Mouse (Mus musculus): Measurements from ENCODE around the gene Adat1. TPM values are rescaled to one million over a fixed set of nuclear protein-coding genes. Genes with fewer than 3 reads are reported as not detected.

The Adat1 gene
- 8.6 and 10.8 TPM in 2 replicates for polyA plus RNA-seq (2014; fragmentation: Nextera tagmentation; extraction: Ambion mirVana)

DNA sequence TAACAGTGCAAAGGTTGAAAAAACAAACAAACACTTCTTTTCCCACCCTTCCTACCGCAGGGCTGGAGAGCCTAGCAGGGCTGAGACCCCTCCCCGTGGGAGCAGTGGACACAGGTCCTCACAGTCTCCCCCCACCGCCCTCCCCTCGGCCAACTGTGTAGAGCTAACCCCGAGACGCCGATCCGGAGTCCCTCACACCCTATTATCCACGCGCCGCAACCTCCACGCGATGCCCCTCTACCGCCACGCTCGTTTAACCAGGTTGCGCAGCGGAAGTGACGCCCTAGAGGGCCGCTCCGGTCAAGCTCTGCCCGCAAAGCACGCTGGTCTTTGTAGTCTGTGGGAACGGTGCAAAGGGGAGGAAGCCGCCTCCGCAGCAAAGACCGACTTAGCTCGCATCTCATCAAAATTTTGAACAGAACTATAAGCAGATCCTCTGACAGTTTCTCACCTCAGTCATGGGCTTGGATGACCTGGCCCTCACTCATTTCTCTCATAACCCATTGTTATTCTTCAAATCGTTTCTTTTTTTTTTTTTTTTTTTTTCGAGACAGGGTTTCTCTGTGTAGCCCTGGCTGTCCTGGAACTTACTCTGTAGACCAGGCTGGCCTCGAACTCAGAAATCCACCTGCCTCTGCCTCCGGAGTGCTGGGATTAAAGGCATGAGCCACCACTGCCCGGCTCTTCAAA lies at the start of gene Adat1:
Adat1 (minus strand) TSS at position 290 of the 690 bp plus-strand sequence.
- H3K9me3 ChIP-seq (ENCODE audit: control insufficient read depth, low read length): no peaks in the 10 kb centered on the region
- H3K27me3 ChIP-seq (ENCODE audit: control insufficient read depth, insufficient read depth, low read length): no peaks in the 10 kb centered on the region
- H3K36me3 ChIP-seq (ENCODE audit: control insufficient read depth, insufficient read depth, low read length): peaks cover 53% of the 10 kb centered on the region
- no peak within 1 kb of the TSS for H3K27ac ChIP-seq (ENCODE audit: low read depth, low read length)
- H3K9ac ChIP-seq (ENCODE audit: low read depth, low read length): peak within 1 kb of the TSS; percentile 78
- H3K4me2 ChIP-seq (replicated peaks; ENCODE audit: low read depth, low read length): peak within 1 kb of the TSS; percentile 66
- H3K4me1 ChIP-seq (ENCODE audit: control insufficient read depth, insufficient read depth, low read length): peaks cover 12% of the 10 kb centered on the region; the same call in 1 of the 2 replicates
- H3K4me3 ChIP-seq (ENCODE audit: low read length): peak within 1 kb of the TSS; percentile 85
- peak; percentile 95 for ATAC-seq (ENCODE audit: low FRiP score, low TSS enrichment)
- WGBS: 5% methylated on average over 33 of the region's 33 CpGs

DNA sequence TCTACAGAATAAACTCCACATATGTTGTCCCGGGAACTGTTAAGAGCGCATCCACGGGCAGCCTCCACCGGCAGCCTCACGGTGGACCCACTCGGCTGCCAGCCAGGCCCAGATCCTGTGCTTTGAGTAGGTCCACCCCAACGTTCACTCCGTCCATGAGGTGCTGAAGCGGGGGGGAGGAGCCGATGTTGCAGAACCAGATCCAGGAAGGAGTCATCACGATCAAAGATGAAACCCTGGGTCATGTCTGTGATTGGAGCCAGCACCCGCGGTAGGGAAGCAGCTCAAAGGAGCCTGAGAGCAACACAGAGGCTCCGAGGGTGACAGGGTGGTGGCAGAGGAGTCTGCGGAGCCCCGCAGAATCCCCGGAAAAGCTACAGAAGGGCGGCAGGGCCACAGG lies 45.4 kb upstream of the Adat1 start:
- Histone ChIP-seq H3K27me3 (ENCODE audit: control insufficient read depth, insufficient read depth, low read length) (no peaks in the 10 kb centered on the region), H3K9ac (ENCODE audit: low read depth, low read length) (no peak overlapping the region), H3K4me2 (replicated peaks; ENCODE audit: low read depth, low read length) (no peak overlapping the region), H3K4me1 (ENCODE audit: control insufficient read depth, insufficient read depth, low read length) (no peaks in the 10 kb centered on the region), H3K27ac (ENCODE audit: low read depth, low read length) (no peak overlapping the region), H3K9me3 (ENCODE audit: control insufficient read depth, low read length) (no peaks in the 10 kb centered on the region), H3K4me3 (ENCODE audit: low read length) (no peak overlapping the region), H3K36me3 (ENCODE audit: control insufficient read depth, insufficient read depth, low read length) (no peaks in the 10 kb centered on the region)
- no peak for ATAC-seq (ENCODE audit: low FRiP score, low TSS enrichment)
- 81% methylated on average over 18 of the region's 18 CpGs for WGBS

- H3K36me3 ChIP-seq (ENCODE audit: control insufficient read depth, insufficient read depth, low read length): no peaks in the 10 kb centered on the region
- no peak overlapping the region for H3K27ac ChIP-seq (ENCODE audit: low read depth, low read length)
- 7% methylated on average over 8 of the region's 8 CpGs for WGBS
- H3K4me1 ChIP-seq (ENCODE audit: control insufficient read depth, insufficient read depth, low read length): no peaks in the 10 kb centered on the region
- no peaks in the 10 kb centered on the region for H3K9me3 ChIP-seq (ENCODE audit: control insufficient read depth, low read length)
- H3K4me3 ChIP-seq (ENCODE audit: low read length): no peak overlapping the region
- H3K9ac ChIP-seq (ENCODE audit: low read depth, low read length): no peak overlapping the region
- H3K4me2 ChIP-seq (replicated peaks; ENCODE audit: low read depth, low read length): no peak overlapping the region
- peak; percentile 81 for ATAC-seq (ENCODE audit: low FRiP score, low TSS enrichment)
- no peaks in the 10 kb centered on the region for H3K27me3 ChIP-seq (ENCODE audit: control insufficient read depth, insufficient read depth, low read length)
Measured at GRCm38 (mm10) chr8:112034603-112035002, 42.5 kb upstream of the Adat1 start.

DNA sequence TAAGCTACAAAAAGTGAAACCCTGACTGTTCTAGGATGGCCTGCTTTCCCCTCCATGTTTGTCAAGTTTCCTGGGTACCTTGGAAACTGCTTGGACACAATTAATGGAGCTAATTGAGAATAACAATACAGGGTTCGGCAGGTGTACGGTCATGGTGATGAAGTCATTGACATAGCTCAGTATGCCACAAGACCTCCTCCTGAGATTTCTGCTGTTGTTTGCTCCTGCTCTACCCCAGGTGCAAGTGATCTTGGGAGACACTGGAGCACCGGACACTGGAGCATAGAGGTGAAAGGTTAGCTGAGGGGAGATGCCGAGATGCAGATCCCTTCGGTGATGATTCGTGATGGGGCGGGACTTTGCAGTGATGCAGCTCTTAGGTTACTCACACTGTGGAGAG lies 41.0 kb upstream of the Adat1 start:
- Histone ChIP-seq H3K27me3 (ENCODE audit: control insufficient read depth, insufficient read depth, low read length) (no peaks in the 10 kb centered on the region), H3K36me3 (ENCODE audit: control insufficient read depth, insufficient read depth, low read length) (no peaks in the 10 kb centered on the region), H3K4me3 (ENCODE audit: low read length) (no peak overlapping the region), H3K9ac (ENCODE audit: low read depth, low read length) (no peak overlapping the region), H3K9me3 (ENCODE audit: control insufficient read depth, low read length) (no peaks in the 10 kb centered on the region), H3K27ac (ENCODE audit: low read depth, low read length) (no peak overlapping the region), H3K4me2 (replicated peaks; ENCODE audit: low read depth, low read length) (no peak overlapping the region), H3K4me1 (ENCODE audit: control insufficient read depth, insufficient read depth, low read length) (no peaks in the 10 kb centered on the region)
- 52% methylated on average over 7 of the region's 7 CpGs for WGBS
- ATAC-seq (ENCODE audit: low FRiP score, low TSS enrichment): no peak

GRCm38 (mm10) chr8:112030663-112031062 lies 38.6 kb upstream of the Adat1 start:
- Histone ChIP-seq H3K4me2 (replicated peaks; ENCODE audit: low read depth, low read length) (no peak overlapping the region), H3K27me3 (ENCODE audit: control insufficient read depth, insufficient read depth, low read length) (no peaks in the 10 kb centered on the region), H3K4me1 (ENCODE audit: control insufficient read depth, insufficient read depth, low read length) (no peaks in the 10 kb centered on the region), H3K27ac (ENCODE audit: low read depth, low read length) (no peak overlapping the region), H3K4me3 (ENCODE audit: low read length) (no peak overlapping the region), H3K9me3 (ENCODE audit: control insufficient read depth, low read length) (no peaks in the 10 kb centered on the region), H3K36me3 (ENCODE audit: control insufficient read depth, insufficient read depth, low read length) (no peaks in the 10 kb centered on the region), H3K9ac (ENCODE audit: low read depth, low read length) (no peak overlapping the region)
- WGBS: 70% methylated on average over 6 of the region's 6 CpGs
- ATAC-seq (ENCODE audit: low FRiP score, low TSS enrichment): no peak

DNA sequence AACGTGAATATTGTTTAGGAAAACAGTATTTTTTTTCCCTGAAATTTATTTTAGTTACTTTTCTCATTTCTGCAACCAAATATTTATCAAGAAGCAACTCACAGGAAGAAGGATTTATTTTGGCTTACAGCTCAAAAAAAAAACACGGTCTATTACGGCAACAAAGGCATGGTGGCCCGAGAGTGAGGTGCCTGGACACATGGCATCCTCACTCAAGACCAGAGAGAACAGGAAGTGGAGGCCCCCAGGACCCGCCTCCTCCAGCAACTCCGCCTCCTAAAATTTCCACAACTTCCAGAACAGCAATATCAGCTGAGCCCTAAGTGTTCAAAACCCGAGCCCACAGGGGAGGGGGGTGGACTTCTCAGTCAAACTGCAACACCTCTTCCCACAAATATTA lies 37.4 kb upstream of the Adat1 start:
- H3K4me2 ChIP-seq (replicated peaks; ENCODE audit: low read depth, low read length): no peak overlapping the region
- ATAC-seq (ENCODE audit: low FRiP score, low TSS enrichment): no peak
- H3K9me3 ChIP-seq (ENCODE audit: control insufficient read depth, low read length): no peaks in the 10 kb centered on the region
- H3K27me3 ChIP-seq (ENCODE audit: control insufficient read depth, insufficient read depth, low read length): no peaks in the 10 kb centered on the region
- 85% methylated on average over 7 of the region's 7 CpGs for WGBS
- H3K4me1 ChIP-seq (ENCODE audit: control insufficient read depth, insufficient read depth, low read length): no peaks in the 10 kb centered on the region
- no peaks in the 10 kb centered on the region for H3K36me3 ChIP-seq (ENCODE audit: control insufficient read depth, insufficient read depth, low read length)
- H3K4me3 ChIP-seq (ENCODE audit: low read length): no peak overlapping the region
- H3K9ac ChIP-seq (ENCODE audit: low read depth, low read length): no peak overlapping the region
- H3K27ac ChIP-seq (ENCODE audit: low read depth, low read length): no peak overlapping the region

GRCm38 (mm10) chr8:112014936-112015335 lies 22.8 kb upstream of the Adat1 start, which contains the start of gene Gm6793:
Gene Gm6793, minus strand, starts transcription at chr8:112015036.
- Histone ChIP-seq H3K9me3 (ENCODE audit: control insufficient read depth, low read length) (no peaks in the 10 kb centered on the region), H3K27ac (ENCODE audit: low read depth, low read length) (no peak within 1 kb of the TSS), H3K4me3 (ENCODE audit: low read length) (no peak within 1 kb of the TSS), H3K36me3 (ENCODE audit: control insufficient read depth, insufficient read depth, low read length) (peaks cover 32% of the 10 kb centered on the region), H3K27me3 (ENCODE audit: control insufficient read depth, insufficient read depth, low read length) (no peaks in the 10 kb centered on the region), H3K4me1 (ENCODE audit: control insufficient read depth, insufficient read depth, low read length) (peaks cover 6% of the 10 kb centered on the region), H3K9ac (ENCODE audit: low read depth, low read length) (no peak within 1 kb of the TSS), H3K4me2 (replicated peaks; ENCODE audit: low read depth, low read length) (no peak within 1 kb of the TSS)
- WGBS: 96% methylated on average over 11 of the region's 11 CpGs
- no peak for ATAC-seq (ENCODE audit: low FRiP score, low TSS enrichment)

DNA sequence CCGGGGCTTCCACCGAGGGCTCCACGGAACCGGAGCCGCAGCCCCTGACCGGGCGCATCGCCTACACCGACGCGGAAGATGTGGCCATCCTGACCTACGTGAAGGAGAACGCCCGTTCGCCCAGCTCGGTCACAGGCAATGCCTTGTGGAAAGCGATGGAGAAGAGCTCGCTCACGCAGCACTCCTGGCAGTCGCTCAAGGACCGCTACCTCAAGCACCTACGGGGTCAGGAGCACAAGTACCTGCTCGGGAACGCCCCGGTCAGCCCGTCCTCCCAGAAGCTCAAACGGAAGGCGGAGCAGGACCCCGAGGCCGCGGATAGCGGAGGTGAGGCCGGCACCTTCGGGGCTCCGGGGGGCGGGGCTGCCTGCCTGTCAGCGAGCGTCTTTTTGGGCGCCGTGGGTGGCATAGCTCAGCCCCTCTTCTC lies 19.7 kb upstream of the Adat1 start:
- Histone ChIP-seq H3K27ac (ENCODE audit: low read depth, low read length) (peak overlapping the region; percentile 74), H3K36me3 (ENCODE audit: control insufficient read depth, insufficient read depth, low read length) (peaks cover 15% of the 10 kb centered on the region; the same call in 1 of the 2 replicates), H3K27me3 (ENCODE audit: control insufficient read depth, insufficient read depth, low read length) (no peaks in the 10 kb centered on the region), H3K4me2 (replicated peaks; ENCODE audit: low read depth, low read length) (peak overlapping the region; percentile 96), H3K9ac (ENCODE audit: low read depth, low read length) (peak overlapping the region; percentile 90), H3K4me1 (ENCODE audit: control insufficient read depth, insufficient read depth, low read length) (peaks cover 6% of the 10 kb centered on the region), H3K9me3 (ENCODE audit: control insufficient read depth, low read length) (no peaks in the 10 kb centered on the region), H3K4me3 (ENCODE audit: low read length) (peak overlapping the region; percentile 93)
- ATAC-seq (ENCODE audit: low FRiP score, low TSS enrichment): peak; percentile 63
- under 1% methylated on average over 39 of the region's 40 CpGs for WGBS

- Histone ChIP-seq H3K9ac (ENCODE audit: low read depth, low read length) (peak within 1 kb of the TSS; percentile 90), H3K27ac (ENCODE audit: low read depth, low read length) (peak within 1 kb of the TSS; percentile 74), H3K4me2 (replicated peaks; ENCODE audit: low read depth, low read length) (peak within 1 kb of the TSS; percentile 96), H3K4me1 (ENCODE audit: control insufficient read depth, insufficient read depth, low read length) (peaks cover 6% of the 10 kb centered on the region), H3K27me3 (ENCODE audit: control insufficient read depth, insufficient read depth, low read length) (no peaks in the 10 kb centered on the region), H3K36me3 (ENCODE audit: control insufficient read depth, insufficient read depth, low read length) (peaks cover 11% of the 10 kb centered on the region; the same call in 1 of the 2 replicates), H3K4me3 (ENCODE audit: low read length) (peak within 1 kb of the TSS; percentile 93), H3K9me3 (ENCODE audit: control insufficient read depth, low read length) (no peaks in the 10 kb centered on the region)
- peak; percentile 92 for ATAC-seq (ENCODE audit: low FRiP score, low TSS enrichment)
- under 1% methylated on average over 61 of the region's 61 CpGs for WGBS
Measured at GRCm38 (mm10) chr8:112010997-112011815, 19.1 kb upstream of the Adat1 start, which contains the start of the genes Kars and Terf2ip. Gene Kars, minus strand, starts transcription at chr8:112011323. Gene Terf2ip, plus strand, starts transcription at chr8:112011398.

Measured in kidney, embryonic 14.5 days (tissue).